ENCODE assay signal across 25 mouse cellular contexts in the genomic region with DNA sequence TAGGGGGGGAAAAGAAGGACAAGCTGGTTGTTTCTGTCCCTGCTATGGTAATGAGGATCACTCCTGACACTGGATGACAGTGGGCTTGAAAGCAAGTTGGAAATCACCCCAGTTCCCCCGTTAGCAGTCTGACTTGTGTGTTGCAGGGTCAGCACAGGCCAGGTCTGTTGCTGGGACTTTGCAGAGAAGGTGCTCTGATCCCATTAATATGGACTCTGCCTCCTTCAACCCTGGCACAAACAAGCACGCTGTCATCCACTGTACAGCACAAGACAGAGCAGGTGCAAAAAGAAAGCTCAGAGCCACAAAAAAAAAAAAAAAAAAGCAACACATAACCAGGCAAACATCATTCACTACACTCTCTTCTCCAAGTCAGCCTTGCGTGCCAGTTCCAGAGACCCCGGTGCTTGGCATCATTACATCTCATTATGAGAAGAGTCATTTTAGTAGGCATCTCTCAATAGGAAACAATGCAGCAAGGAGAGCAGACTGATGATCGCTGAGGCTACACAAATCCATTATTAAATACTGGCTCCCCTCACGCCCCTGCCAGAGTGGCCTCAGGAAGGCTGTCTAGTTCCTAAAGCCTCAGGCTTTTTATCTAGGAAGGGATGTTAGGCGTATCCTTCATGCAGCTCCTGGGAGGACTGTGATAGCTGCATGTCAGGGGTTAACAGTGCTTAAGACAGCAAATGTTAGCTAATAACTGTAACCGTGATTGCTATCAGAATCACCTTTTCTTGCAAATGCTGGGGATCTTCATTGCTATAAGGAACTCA.
DNase-seq lines count a peak whose midpoint lies in the region; ATAC-seq and TF ChIP-seq lines count a peak whose summit lies in the region.
"Had no signal": no experiment of that assay in that cellular context is flagged by ENCODE, and none has a peak within 500 bp of the region (broad histone marks: within the 10 kb centered on the region; RNA-seq: fewer than 3 reads in every experiment).

No protein-coding gene starts in this region.

- H3K9ac ChIP-seq in forebrain, embryonic 13.5 days = no peak overlapping the region
- H3K9ac ChIP-seq in forebrain, embryonic 11.5 days (ENCODE audit: low read length) = no peak overlapping the region
- H3K9ac ChIP-seq in midbrain, embryonic 13.5 days (replicated peaks) = no peak overlapping the region
- no peak overlapping the region for H3K9ac ChIP-seq in midbrain, embryonic 16.5 days (ENCODE audit: low read depth, low read length)
- no peak overlapping the region for H3K9ac ChIP-seq in hindbrain, postnatal 0 days (replicated peaks; ENCODE audit: low read length)
- H3K9ac ChIP-seq: heart, embryonic 15.5 days; intestine, embryonic 15.5 days; limb, embryonic 12.5 days; liver, postnatal 0 days had no signal

- H3K4me3 ChIP-seq in forebrain, embryonic 13.5 days = no peak overlapping the region
- no peak overlapping the region for H3K4me3 ChIP-seq in forebrain, embryonic 11.5 days (ENCODE audit: low read depth, low read length)
- no peak overlapping the region for H3K4me3 ChIP-seq in midbrain, embryonic 13.5 days (replicated peaks)
- no peak overlapping the region for H3K4me3 ChIP-seq in midbrain, embryonic 16.5 days (ENCODE audit: low read depth, low read length)
- no peak overlapping the region for H3K4me3 ChIP-seq in hindbrain, postnatal 0 days (ENCODE audit: low read length)
- no peak overlapping the region for H3K4me3 ChIP-seq in heart, embryonic 10.5 days
- H3K4me3 ChIP-seq: embryonic facial prominence, embryonic 10.5 days; heart, embryonic 15.5 days; intestine, embryonic 15.5 days; layer of hippocampus, adult 2 months; limb, embryonic 12.5 days had no signal

- no peak overlapping the region for H3K4me2 ChIP-seq in forebrain, embryonic 13.5 days
- H3K4me2 ChIP-seq in forebrain, embryonic 11.5 days (ENCODE audit: low read depth, low read length, severe bottlenecking) = no peak overlapping the region
- no peak overlapping the region for H3K4me2 ChIP-seq in midbrain, embryonic 13.5 days (replicated peaks)
- H3K4me2 ChIP-seq in midbrain, embryonic 16.5 days (ENCODE audit: low read length) = no peak overlapping the region
- no peak overlapping the region for H3K4me2 ChIP-seq in hindbrain, postnatal 0 days (ENCODE audit: low read depth, low read length)
- H3K4me2 ChIP-seq: heart, embryonic 15.5 days; intestine, embryonic 15.5 days; limb, embryonic 12.5 days; liver, embryonic 11.5 days had no signal

- H3K36me3 ChIP-seq in forebrain, embryonic 13.5 days (ENCODE audit: poor library complexity, severe bottlenecking) = no peaks in the 10 kb centered on the region
- H3K36me3 ChIP-seq in forebrain, embryonic 11.5 days (ENCODE audit: control insufficient read depth, insufficient read depth, low read length) = no peaks in the 10 kb centered on the region
- H3K36me3 ChIP-seq in midbrain, embryonic 13.5 days = no peaks in the 10 kb centered on the region
- no peaks in the 10 kb centered on the region for H3K36me3 ChIP-seq in midbrain, embryonic 16.5 days (ENCODE audit: control insufficient read depth, insufficient read depth, low read length)
- H3K36me3 ChIP-seq in hindbrain, postnatal 0 days (ENCODE audit: insufficient read depth, low read length) = no peaks in the 10 kb centered on the region
- no peaks in the 10 kb centered on the region for H3K36me3 ChIP-seq in heart, embryonic 10.5 days
- H3K36me3 ChIP-seq: embryonic facial prominence, embryonic 10.5 days; heart, embryonic 15.5 days; intestine, embryonic 15.5 days; limb, embryonic 12.5 days had no signal

- no peak for TF ChIP-seq CTCF in hindbrain, postnatal 0 days (IDR thresholded peaks at IDR 0.05; ENCODE audit: low read depth)

- H3K27me3 ChIP-seq in forebrain, embryonic 13.5 days = no peaks in the 10 kb centered on the region
- H3K27me3 ChIP-seq in forebrain, embryonic 11.5 days (ENCODE audit: control insufficient read depth, insufficient read depth, low read length) = no peaks in the 10 kb centered on the region
- no peaks in the 10 kb centered on the region for H3K27me3 ChIP-seq in midbrain, embryonic 13.5 days
- no peaks in the 10 kb centered on the region for H3K27me3 ChIP-seq in midbrain, embryonic 16.5 days (ENCODE audit: control insufficient read depth, insufficient read depth, low read depth, low read length)
- H3K27me3 ChIP-seq in hindbrain, postnatal 0 days (ENCODE audit: insufficient read depth, low read length) = no peaks in the 10 kb centered on the region
- no peaks in the 10 kb centered on the region for H3K27me3 ChIP-seq in heart, embryonic 10.5 days (ENCODE audit: insufficient read depth, poor library complexity, severe bottlenecking)
- H3K27me3 ChIP-seq: heart, embryonic 15.5 days; intestine, embryonic 15.5 days; limb, embryonic 12.5 days had no signal

- H3K4me1 ChIP-seq in forebrain, embryonic 13.5 days = 0 out of 2 replicates have a peak, but pooled peaks cover 4% of the 10 kb centered on the region
- H3K4me1 ChIP-seq in forebrain, embryonic 11.5 days (replicated peaks; ENCODE audit: control insufficient read depth, insufficient read depth, low read length) = no peaks in the 10 kb centered on the region
- H3K4me1 ChIP-seq in midbrain, embryonic 13.5 days (replicated peaks) = peaks cover 9% of the 10 kb centered on the region; the same call in 1 of the 2 replicates
- peaks cover 4% of the 10 kb centered on the region; the same call in 1 of the 2 replicates for H3K4me1 ChIP-seq in midbrain, embryonic 16.5 days (ENCODE audit: control insufficient read depth, insufficient read depth, low read length)
- H3K4me1 ChIP-seq in hindbrain, postnatal 0 days (ENCODE audit: insufficient read depth, low read length) = no peaks in the 10 kb centered on the region
- no peaks in the 10 kb centered on the region for H3K4me1 ChIP-seq in heart, embryonic 10.5 days
- H3K4me1 ChIP-seq: heart, embryonic 15.5 days; intestine, embryonic 15.5 days; limb, embryonic 12.5 days had no signal

- WGBS in forebrain, embryonic 13.5 days = 51% methylated on average over 8 of the region's 8 CpGs
- 74% methylated on average over 8 of the region's 8 CpGs for WGBS in forebrain, embryonic 11.5 days
- WGBS in midbrain, embryonic 13.5 days = 52% methylated on average over 8 of the region's 8 CpGs
- WGBS in midbrain, embryonic 16.5 days = 45% methylated on average over 8 of the region's 8 CpGs
- 36% methylated on average over 8 of the region's 8 CpGs for WGBS in hindbrain, postnatal 0 days
- WGBS in heart, embryonic 10.5 days = 73% methylated on average over 8 of the region's 8 CpGs

- H3K27ac ChIP-seq in forebrain, embryonic 13.5 days = no peak overlapping the region
- H3K27ac ChIP-seq in forebrain, embryonic 11.5 days (ENCODE audit: low read depth, low read length) = no peak overlapping the region
- no peak overlapping the region for H3K27ac ChIP-seq in midbrain, embryonic 13.5 days
- H3K27ac ChIP-seq in midbrain, embryonic 16.5 days (ENCODE audit: low read length) = no peak overlapping the region
- H3K27ac ChIP-seq in hindbrain, postnatal 0 days = no peak overlapping the region
- H3K27ac ChIP-seq in heart, embryonic 10.5 days = no peak overlapping the region
- H3K27ac ChIP-seq: embryonic facial prominence, embryonic 10.5 days; heart, embryonic 15.5 days; intestine, embryonic 15.5 days; layer of hippocampus, adult 2 months; limb, embryonic 12.5 days; macrophage; stomach, postnatal 0 days had no signal

- DNase-seq in forebrain, embryonic 11.5 days (ENCODE audit: low spot score) = no peak
- DNase-seq in hindbrain, postnatal 0 days (ENCODE audit: low spot score) = peak; percentile 28
- no peak for DNase-seq in layer of hippocampus, adult 8-10 months (ENCODE audit: low spot score in 2 of 2)
- DNase-seq in testis, postnatal 14 days (ENCODE audit: low spot score) = no peak
- DNase-seq in heart, embryonic 10.5 days (ENCODE audit: low spot score) = no peak
- DNase-seq: adrenal gland, postnatal 14 days; cerebellum, adult 9-10 months; heart, postnatal 4 days; kidney, adult 9 months; kidney, postnatal 25 days; layer of hippocampus, postnatal 36 days; liver, postnatal 0 days; right cerebral cortex, postnatal 14 days had no signal

- peak; percentile 48; the same call in 1 of the 2 replicates for ATAC-seq in forebrain, embryonic 13.5 days
- no peak for ATAC-seq in forebrain, embryonic 11.5 days (replicated peaks; ENCODE audit: low FRiP score)
- peak; percentile 53; the same call in 1 of the 2 replicates for ATAC-seq in midbrain, embryonic 13.5 days
- ATAC-seq in midbrain, embryonic 16.5 days = no peak
- no peak for ATAC-seq in hindbrain, postnatal 0 days
- ATAC-seq: intestine, embryonic 15.5 days; liver, postnatal 0 days; lung, postnatal 0 days had no signal

- H3K9me3 ChIP-seq in forebrain, embryonic 13.5 days (replicated peaks) = no peaks in the 10 kb centered on the region
- no peaks in the 10 kb centered on the region; the same call in 1 of the 2 replicates for H3K9me3 ChIP-seq in forebrain, embryonic 11.5 days (ENCODE audit: control insufficient read depth, low read length)
- H3K9me3 ChIP-seq in midbrain, embryonic 13.5 days = no peaks in the 10 kb centered on the region
- H3K9me3 ChIP-seq in midbrain, embryonic 16.5 days (replicated peaks; ENCODE audit: control insufficient read depth, low read length, poor library complexity, severe bottlenecking) = no peaks in the 10 kb centered on the region
- no peaks in the 10 kb centered on the region for H3K9me3 ChIP-seq in hindbrain, postnatal 0 days (ENCODE audit: low read length)
- no peaks in the 10 kb centered on the region for H3K9me3 ChIP-seq in heart, embryonic 10.5 days
- H3K9me3 ChIP-seq: heart, embryonic 15.5 days; intestine, embryonic 15.5 days had no signal

Comparison
In these comparisons a context has a peak if more than half of its experiments do, and no peak if none do; other contexts are left out.
1. ATAC-seq: peak in forebrain, embryonic 13.5 days (single experiment) and midbrain, embryonic 13.5 days (single experiment); none in forebrain, embryonic 11.5 days (single experiment), midbrain, embryonic 16.5 days (single experiment) and hindbrain, postnatal 0 days (single experiment).